Mouse (Mus musculus) spleen, adult 2 months (tissue): ENCODE results near the gene Dcaf4.

ENCODE experiments used
- CTCF ChIP-seq: fragments of 200-500 bp; IDR thresholded peaks from 2 replicates; pipeline ENCODE4 v1.5.1; 2011; ENCODE audit warnings: mild to moderate bottlenecking, inconsistent platforms; ENCODE audit not compliant: insufficient read depth, insufficient read length, insufficient replicate concordance; ENCODE audit errors: extremely low read depth
- POLR2A ChIP-seq: fragments of 200-500 bp; IDR thresholded peaks from 2 replicates; pipeline ENCODE4 v1.6.1; 2011; ENCODE audit warnings: low read depth, low read length, inconsistent platforms

DNA sequence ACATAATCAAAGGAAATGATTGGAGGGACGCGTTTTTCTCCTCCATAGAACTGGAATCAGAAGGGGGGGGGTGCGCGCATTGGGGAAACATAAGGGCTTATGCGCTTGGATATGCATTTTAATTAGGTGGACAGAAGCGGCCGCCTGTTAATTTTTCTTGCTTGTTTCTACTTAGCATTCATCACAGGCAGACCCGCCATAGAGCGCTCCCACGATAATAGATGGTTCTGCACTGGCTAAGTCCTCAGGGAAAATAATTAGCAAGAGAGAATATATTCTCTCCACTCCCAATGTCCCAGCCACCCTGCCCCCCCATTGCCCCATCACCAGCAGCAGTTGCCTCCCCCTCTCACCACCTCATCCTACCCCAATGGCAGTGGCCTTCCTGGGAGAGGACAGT is 44.0 kb upstream of the Dcaf4 start:
- TF ChIP-seq CTCF (no peak), POLR2A (no peak)
